Mouse (Mus musculus) myocyte (in vitro differentiated cells): ENCODE measurements around the gene Cbx4.
A peak's percentile ranks its signal among the peaks of the same experiment; 100 is the strongest.

ENCODE experiments used
- CEBPB ChIP-seq: IDR thresholded peaks from 2 replicates; pipeline ENCODE4 v1.6.1; 2011; ENCODE audit warnings: mild to moderate bottlenecking, moderate library complexity; ENCODE audit not compliant: poor library complexity, insufficient read depth, severe bottlenecking
- E2F4 ChIP-seq: IDR thresholded peaks from one replicate; pipeline ENCODE4 v1.6.1; 2011; ENCODE audit warnings: mild to moderate bottlenecking, control low read depth, moderate library complexity; ENCODE audit not compliant: insufficient read depth
- MAX ChIP-seq: IDR thresholded peaks from one replicate; pipeline ENCODE4 v1.6.1; 2011; ENCODE audit warnings: low read depth, mild to moderate bottlenecking, control low read depth
- MYOD1 ChIP-seq, 3 experiments: IDR thresholded peaks; one replicate each; pipeline ENCODE4 v1.6.1; 2011; ENCODE audit warnings: control low read depth in 2 of 3, low read depth in 2 of 3, mild to moderate bottlenecking in 2 of 3, moderate library complexity in 1 of 3; ENCODE audit not compliant: insufficient read length in 2 of 3, control insufficient read depth in 1 of 3
- MYOG ChIP-seq, 3 experiments: IDR thresholded peaks; one replicate each; pipeline ENCODE4 v1.6.1; 2011; ENCODE audit warnings: control low read depth in 2 of 3, low read depth in 2 of 3, mild to moderate bottlenecking in 2 of 3; ENCODE audit not compliant: insufficient read length in 2 of 3, control insufficient read depth in 1 of 3, insufficient read depth in 1 of 3
- POLR2A ChIP-seq: IDR thresholded peaks from one replicate; pipeline ENCODE4 v1.6.1; 2011; ENCODE audit warnings: low read depth, mild to moderate bottlenecking, control low read depth, moderate library complexity; ENCODE audit not compliant: insufficient read length
- POLR2AphosphoS2 ChIP-seq: IDR thresholded peaks from one replicate; pipeline ENCODE4 v1.6.1; 2011; ENCODE audit warnings: low read depth, control low read depth; ENCODE audit not compliant: insufficient read length
- REST ChIP-seq: IDR thresholded peaks from one replicate; pipeline ENCODE4 v1.6.1; 2011; ENCODE audit warnings: mild to moderate bottlenecking, control low read depth, moderate library complexity; ENCODE audit not compliant: insufficient read depth, insufficient read length
- TCF12 ChIP-seq: IDR thresholded peaks from one replicate; pipeline ENCODE4 v1.6.1; 2011; ENCODE audit warnings: mild to moderate bottlenecking, control low read depth; ENCODE audit not compliant: poor library complexity, insufficient read depth, severe bottlenecking
- TCF3 ChIP-seq: IDR thresholded peaks from one replicate; pipeline ENCODE4 v1.6.1; 2011; ENCODE audit warnings: low read depth, control low read depth; ENCODE audit not compliant: insufficient read length
- USF1 ChIP-seq: IDR thresholded peaks from one replicate; pipeline ENCODE4 v1.6.1; 2011; ENCODE audit warnings: low read depth, mild to moderate bottlenecking, control low read depth, moderate library complexity

GRCm38 (mm10) chr11:119127686-119128473 lies 41.9 kb upstream of the Cbx4 start:
- TF ChIP-seq MYOG (IDR thresholded peaks at IDR 0.05; ENCODE audit: control insufficient read depth in 1 of 3, insufficient read depth in 1 of 3, insufficient read length in 2 of 3, low read depth in 2 of 3) (peak in 1 of 3 experiments; percentile 61), POLR2AphosphoS2 (no peak), POLR2A (no peak), MAX (no peak), REST (no peak), E2F4 (no peak), USF1 (no peak), TCF12 (no peak), MYOD1 (IDR thresholded peaks at IDR 0.05; ENCODE audit: control insufficient read depth in 1 of 3, insufficient read length in 2 of 3, low read depth in 2 of 3) (peak in 1 of 3 experiments; percentile 60), CEBPB (no peak), TCF3 (no peak)
